Mouse (Mus musculus): Measurements from ENCODE around the gene Dtnb. TPM values are rescaled to one million over a fixed set of nuclear protein-coding genes. Genes with fewer than 3 reads are reported as not detected.

The Dtnb gene
- total RNA-seq, 2 experiments from 2014 or later: 127 to 129 TPM

DNA sequence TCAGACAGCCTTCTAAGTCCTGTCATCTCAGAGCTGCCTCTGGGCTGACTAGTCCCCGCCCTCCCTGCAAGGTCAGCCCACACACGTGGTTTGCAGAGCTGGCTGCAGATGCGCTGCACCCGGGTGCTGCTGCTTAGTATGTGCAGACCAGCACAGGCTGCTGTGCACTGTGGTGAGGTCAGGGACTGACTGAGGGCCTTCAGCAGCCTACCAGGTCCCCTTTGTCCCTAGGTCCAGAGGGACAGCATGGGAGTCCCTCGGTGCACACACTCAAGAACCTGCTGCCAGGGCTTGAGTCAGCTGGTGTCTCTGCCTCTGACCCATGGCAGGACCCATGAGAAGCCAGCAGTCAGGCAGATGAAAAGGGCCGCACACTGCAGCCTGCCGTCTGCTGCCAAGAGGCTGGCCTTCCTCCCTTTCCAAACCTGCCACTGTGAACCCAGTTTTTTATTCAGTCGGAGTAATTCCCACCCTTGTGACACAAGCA is 208.3 kb downstream of the Dtnb start:
- 0 out of 2 replicates have a peak, but pooled peaks have one; percentile 7 for TF ChIP-seq CTCF (conservative IDR thresholded peaks at IDR 0.05)
- Histone ChIP-seq H3K27ac (peak overlapping the region; percentile 92), H3K4me3 (no peak overlapping the region)
- peak in 1 of 2 experiments; percentile 47 for DNase-seq (ENCODE audit: low spot score in 2 of 2)

DNA sequence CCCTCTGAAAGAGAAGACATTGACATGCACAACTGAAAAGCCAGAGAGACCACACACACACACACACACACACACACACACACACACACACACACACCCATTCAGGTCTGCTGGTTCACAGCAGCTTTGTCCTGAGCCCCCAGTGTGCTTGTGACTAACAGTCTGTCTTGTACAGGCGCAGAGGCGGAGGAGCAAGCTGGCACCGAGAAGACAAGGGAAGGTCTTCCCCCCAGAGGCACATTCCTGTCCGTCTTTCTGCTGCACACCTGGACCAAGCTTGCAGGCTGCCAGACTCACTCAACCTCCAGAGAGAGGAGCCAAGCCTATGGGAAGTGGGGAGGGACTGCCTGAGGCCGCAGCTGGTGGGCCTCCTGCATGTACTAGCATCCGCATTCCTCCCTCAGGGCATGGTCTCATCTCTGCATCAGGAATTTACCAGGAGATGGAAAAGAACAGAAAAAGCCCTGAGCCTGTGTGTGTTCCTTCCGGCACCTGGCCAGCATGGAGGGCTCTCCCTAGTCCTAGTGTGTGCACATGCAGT is 208.8 kb downstream of the Dtnb start:
- Histone ChIP-seq H3K4me3 (no peak overlapping the region), H3K27ac (peak overlapping the region; percentile 92)
- no peak for TF ChIP-seq CTCF (conservative IDR thresholded peaks at IDR 0.05)
- no peak for DNase-seq (ENCODE audit: low spot score in 2 of 2)

DNA sequence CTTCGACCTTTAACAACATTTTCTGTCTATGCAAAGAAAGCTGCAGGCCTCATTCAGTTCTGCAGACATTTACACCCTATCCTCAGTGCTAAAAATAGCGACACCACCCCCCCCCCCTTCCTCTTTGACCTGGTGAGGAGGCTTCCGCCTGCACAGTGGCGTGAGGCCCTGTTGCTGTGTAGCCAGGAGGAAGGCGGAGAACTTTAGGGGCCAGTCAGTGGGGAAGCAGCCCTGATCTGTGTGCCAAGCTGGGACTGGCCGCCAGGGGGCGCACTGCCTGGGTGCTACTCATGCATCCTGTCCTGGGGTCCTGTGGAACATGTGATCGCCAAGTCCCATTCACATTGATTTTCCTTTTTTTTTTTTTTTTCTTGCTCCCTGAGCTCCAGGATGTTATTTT is 209.3 kb downstream of the Dtnb start:
- DNase-seq (ENCODE audit: low spot score in 2 of 2): peak; percentile 74 to 85
- Histone ChIP-seq H3K4me3 (no peak overlapping the region), H3K27ac (peak overlapping the region; percentile 92)
- peak; percentile 88 for TF ChIP-seq CTCF (conservative IDR thresholded peaks at IDR 0.05)

DNA sequence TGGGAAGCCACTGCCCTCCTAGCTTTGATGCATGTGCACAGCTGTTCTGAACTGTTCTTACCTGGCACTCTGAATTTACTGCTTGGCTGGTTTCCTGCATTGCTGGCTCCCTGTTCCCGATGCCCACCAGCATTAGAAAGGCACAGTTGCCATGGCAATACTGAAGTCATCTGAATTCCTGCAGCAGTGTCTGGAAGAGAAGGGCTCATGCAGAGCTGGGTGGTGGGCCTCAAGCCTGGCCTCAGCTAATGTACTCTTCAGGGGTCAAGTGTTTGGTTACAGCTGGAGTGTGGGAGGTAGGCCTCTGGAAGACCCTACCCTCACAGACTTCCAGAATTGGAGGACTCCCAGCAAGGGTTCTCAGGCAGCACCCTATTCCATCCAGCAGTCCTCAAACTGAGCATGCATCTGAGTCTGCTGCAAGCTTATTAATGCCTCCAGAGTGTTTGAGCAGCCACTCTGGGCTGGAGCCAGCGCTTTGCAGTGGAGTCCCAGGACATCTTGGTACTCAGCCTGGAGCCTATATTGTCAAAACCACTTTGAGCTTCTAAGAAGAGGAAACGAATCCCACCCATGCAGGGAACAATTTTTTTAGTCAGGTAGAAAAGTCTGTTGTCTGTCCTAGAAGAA is 211.1 kb downstream of the Dtnb start:
- Histone ChIP-seq H3K4me3 (no peak overlapping the region), H3K27ac (peak overlapping the region; percentile 92)
- no peak for TF ChIP-seq CTCF (conservative IDR thresholded peaks at IDR 0.05)
- DNase-seq (ENCODE audit: low spot score in 2 of 2): no peak

DNA sequence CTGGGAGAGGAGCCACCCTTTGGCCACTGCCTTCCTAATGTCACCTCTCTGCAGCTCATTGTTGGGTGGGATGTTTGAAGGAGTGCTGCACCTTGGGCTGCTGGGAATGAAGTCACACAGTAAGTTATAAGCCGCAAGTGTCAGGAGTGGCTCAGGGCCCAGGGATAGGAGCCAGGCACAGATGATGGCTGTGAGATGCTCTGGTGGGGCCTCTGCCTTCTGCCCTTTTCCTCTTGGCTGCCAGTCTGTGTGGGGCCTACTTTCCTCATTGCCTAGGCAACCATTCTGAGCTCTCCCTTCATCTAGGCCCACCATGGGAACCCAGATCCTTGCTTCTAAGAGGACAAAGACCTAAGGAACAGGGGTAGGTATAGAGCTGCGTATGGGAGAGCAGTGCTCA is 212.1 kb downstream of the Dtnb start:
- Histone ChIP-seq H3K4me3 (no peak overlapping the region), H3K27ac (no peak overlapping the region; the same call in 1 of the 2 replicates)
- TF ChIP-seq CTCF (conservative IDR thresholded peaks at IDR 0.05): no peak
- DNase-seq (ENCODE audit: low spot score in 2 of 2): no peak

DNA sequence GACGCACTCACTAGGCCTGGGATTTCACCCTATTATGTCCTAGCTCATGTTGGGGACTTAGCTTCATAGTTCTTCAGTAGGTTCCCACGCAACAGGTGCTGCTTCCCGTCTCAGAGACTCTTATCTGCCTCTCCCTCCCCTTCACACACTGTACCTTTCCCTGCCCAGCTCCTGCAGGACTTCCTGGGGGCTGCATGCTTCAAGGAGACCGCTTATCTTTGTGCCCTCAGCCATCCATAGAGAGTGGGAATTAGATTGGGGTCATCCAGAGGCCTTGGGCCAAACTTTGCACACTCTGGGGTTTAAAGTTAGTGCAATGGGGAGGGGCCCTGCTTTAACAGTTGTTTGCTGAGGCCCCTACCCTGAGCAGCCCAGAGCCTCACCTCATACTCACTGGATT is 212.5 kb downstream of the Dtnb start:
- no peak for DNase-seq (ENCODE audit: low spot score in 2 of 2)
- Histone ChIP-seq H3K27ac (no peak overlapping the region; the same call in 1 of the 2 replicates), H3K4me3 (no peak overlapping the region)
- no peak for TF ChIP-seq CTCF (conservative IDR thresholded peaks at IDR 0.05)

DNA sequence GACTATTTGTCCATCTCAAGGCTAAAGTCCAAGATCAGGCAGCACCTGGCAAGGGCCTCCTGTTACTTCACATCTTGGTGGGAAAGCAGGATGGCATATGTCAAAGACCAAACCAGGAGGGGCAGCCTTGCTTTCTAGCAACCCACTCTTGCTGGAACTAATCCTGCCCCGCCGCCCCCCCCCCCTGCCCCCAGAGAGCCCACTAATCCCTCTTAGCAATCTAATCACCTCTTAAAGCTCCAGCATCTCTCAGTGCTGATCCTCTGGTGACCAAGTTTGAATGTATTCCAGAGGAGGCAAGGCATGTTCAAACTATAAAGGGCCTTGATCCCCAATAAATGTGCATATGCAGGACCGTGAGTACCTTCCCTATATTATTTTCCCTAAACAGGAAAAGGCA is 214.9 kb downstream of the Dtnb start:
- Histone ChIP-seq H3K4me3 (no peak overlapping the region), H3K27ac (no peak overlapping the region)
- no peak for DNase-seq (ENCODE audit: low spot score in 2 of 2)
- TF ChIP-seq CTCF (conservative IDR thresholded peaks at IDR 0.05): no peak

DNA sequence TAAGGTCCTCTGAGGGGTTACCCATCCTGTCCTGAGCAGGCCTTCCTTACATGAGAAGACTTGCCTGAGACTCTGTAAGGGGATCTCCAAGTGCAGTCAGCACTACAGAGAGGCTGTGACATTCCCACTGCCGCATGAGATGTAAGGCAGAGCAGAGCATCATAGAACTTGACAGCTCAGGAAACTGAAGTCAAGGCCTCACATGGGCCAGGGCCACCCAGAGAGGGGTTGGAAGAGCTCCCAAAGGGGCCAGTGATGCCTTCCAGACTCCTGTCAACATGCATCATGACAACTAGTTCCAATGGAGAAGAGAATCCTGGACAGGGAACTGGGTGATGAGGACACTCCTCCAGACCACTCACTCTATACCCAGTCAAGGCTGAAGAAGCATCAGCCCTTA is 215.4 kb downstream of the Dtnb start:
- TF ChIP-seq CTCF (conservative IDR thresholded peaks at IDR 0.05): no peak
- no peak for DNase-seq (ENCODE audit: low spot score in 2 of 2)
- Histone ChIP-seq H3K4me3 (no peak overlapping the region), H3K27ac (no peak overlapping the region)

DNA sequence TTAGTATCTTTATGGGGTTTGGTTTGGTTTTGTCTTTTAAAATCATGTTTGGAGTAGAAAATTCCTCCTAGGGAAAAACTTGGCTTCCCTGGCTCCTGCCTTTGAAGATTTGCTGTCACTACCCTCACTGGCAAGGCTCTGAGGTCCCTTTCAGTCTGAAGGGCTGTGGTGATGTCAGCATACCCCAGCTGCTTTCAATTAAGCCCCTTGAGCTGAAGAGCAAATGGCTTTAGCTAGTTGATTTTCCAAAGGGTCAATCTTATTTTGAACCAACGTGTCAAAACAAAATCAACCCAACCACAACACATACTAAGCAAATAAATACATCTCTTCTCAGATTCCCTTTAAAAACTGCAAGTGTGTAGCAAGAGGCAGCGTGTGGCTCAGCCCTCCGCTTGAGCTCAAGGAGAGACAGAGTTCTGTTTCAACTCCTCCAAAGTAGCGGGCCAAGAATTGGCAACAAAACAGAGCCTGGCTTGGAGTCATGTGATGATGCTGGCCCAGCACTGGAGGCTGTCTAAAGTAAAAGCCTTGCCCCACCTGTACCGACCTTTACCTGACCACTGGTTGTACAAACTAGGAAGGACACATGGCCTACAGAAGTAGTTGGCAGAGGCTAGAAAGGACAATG is 216.4 kb downstream of the Dtnb start:
- Histone ChIP-seq H3K4me3 (no peak overlapping the region), H3K27ac (peak overlapping the region; percentile 47)
- TF ChIP-seq CTCF (conservative IDR thresholded peaks at IDR 0.05): no peak
- DNase-seq (ENCODE audit: low spot score in 2 of 2): no peak

DNA sequence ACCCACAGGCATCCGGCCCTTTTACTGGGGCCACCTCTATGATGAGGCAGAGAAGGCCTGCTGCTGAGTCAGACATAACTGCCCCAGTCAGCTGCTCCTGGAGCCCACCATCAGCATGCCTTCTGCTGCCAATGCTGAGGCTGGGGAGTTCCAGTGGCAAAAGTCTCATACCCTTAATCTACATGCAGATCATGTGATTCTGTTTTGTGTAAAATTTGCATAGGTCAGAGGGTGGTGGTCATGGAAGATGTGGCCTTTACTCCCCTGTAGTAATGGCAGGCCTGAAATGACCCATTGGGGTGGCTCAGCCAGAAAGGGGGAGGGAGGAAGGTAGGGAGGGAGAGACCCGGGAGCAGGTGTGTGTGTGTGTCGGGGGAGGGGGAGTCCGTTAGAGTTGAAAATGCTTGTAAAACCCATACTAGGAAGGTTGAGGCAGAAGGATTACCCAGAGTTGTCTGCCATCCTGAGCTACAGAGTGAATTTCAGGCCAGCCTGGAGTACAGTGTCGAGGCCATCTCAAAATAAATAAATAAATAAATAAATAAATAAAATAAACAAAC is 217.5 kb downstream of the Dtnb start:
- no peak for DNase-seq (ENCODE audit: low spot score in 2 of 2)
- H3K27ac ChIP-seq: no peak overlapping the region
- TF ChIP-seq CTCF (conservative IDR thresholded peaks at IDR 0.05): no peak

DNA sequence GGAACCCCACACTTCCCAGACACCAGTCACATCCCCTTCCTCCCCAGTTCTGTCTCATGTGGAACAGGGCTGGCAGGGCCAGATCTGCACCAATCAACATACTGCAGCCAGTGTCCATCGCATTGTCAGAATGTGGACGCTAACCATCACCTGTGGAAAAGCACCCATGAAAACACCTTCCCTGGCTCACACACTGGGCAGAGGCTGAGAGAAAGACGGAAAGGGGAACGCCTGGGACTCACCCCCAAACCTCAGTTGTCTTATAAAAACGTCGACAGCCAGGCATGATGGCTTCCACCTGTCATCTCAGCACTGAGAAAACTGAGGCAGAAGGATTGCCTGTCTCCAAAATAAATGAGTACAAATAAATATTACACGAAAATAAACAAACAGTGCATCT is 219.1 kb downstream of the Dtnb start:
- DNase-seq (ENCODE audit: low spot score in 2 of 2): no peak
- peak overlapping the region; percentile 77 for H3K27ac ChIP-seq
- TF ChIP-seq CTCF (conservative IDR thresholded peaks at IDR 0.05): no peak

More for the DNA sequence above, 217.5 kb downstream of the Dtnb start:
- H3K4me3 ChIP-seq: no peak overlapping the region

DNA sequence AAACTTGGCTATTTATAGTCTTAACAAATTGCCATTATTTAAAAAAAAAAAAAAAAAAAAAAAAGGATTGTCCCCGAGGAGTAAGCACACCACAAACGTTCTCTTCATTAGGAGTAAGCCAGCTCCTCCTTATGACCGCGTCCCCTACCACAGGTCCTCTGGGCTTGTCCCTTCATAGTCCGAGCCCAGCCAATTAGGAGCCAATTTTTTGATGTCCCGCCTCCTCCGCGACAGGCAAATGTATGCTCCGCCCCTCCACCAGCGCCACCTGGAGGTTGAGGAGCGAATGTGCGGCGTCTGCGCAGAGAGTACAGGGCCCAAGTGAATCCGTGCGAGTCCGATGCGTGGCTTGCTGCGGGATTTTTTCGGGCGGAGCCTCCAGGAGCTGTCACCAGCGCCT is 219.6 kb downstream of the Dtnb start:
- DNase-seq (ENCODE audit: low spot score in 2 of 2): peak; percentile 96 to 98
- H3K4me3 ChIP-seq: peak overlapping the region; percentile 57
- peak overlapping the region; percentile 85 for H3K27ac ChIP-seq
- TF ChIP-seq CTCF (conservative IDR thresholded peaks at IDR 0.05): peak; percentile 96

More for the DNA sequence above, 219.1 kb downstream of the Dtnb start:
- H3K4me3 ChIP-seq: peak overlapping the region; percentile 57

DNA sequence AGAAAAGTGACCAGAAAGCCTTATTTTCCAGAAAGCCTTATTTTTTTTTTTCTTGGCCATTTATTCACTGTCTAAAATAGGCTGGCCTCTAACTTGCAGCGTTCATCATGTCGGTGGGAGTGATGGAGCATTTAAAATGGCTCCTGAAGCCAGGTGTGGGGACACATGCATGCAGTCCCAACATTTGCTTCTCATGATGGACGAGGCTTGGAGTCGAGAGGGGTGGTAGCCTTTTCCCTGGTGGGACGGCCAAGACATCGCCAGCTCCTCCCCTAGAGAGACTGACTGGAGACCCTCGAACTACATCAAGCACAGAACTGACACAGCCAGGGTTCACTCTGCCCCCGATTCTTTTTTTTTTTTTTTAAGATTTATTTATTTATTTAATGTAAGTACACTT is 220.1 kb downstream of the Dtnb start:
- no peak for TF ChIP-seq CTCF (conservative IDR thresholded peaks at IDR 0.05)
- no peak for DNase-seq (ENCODE audit: low spot score in 2 of 2)
- Histone ChIP-seq H3K4me3 (peak overlapping the region; percentile 57), H3K27ac (peak overlapping the region; percentile 85)
